Mouse (Mus musculus) neural tube, embryonic 11.5 days (tissue): ENCODE results near the gene M6pr. TPM values are rescaled to one million over a fixed set of nuclear protein-coding genes. Genes with fewer than 3 reads are reported as not detected.
A peak's percentile ranks its signal among the peaks of the same experiment; 100 is the strongest.
"Not testable (repeated sequence)": the region's sequence is repeated elsewhere in the genome, so short reads cannot be mapped to it uniquely, and the experiment has no call there.

Experiments used
- ATAC-seq: fragments of 200-750 bp; cut with Nextera tagmentation; 2 replicates; pipeline ENCODE4 v1.8.0; 2017; ENCODE audit warnings: moderate number of reproducible peaks, mild to moderate bottlenecking, moderate TSS enrichment, moderate library complexity; ENCODE audit not compliant: insufficient read depth, low FRiP score, low TSS enrichment
- DNase-seq: peaks from one replicate; pipeline ENCODE4 v3.0.0-alpha.2; 2015; ENCODE audit warnings: low spot score
- H3K27ac ChIP-seq: fragments of 300-500 bp; sonication (generic); 2 replicates; pipeline ENCODE4 v1.5.1; 2014; ENCODE audit warnings: low read depth, mild to moderate bottlenecking, low read length
- H3K27me3 ChIP-seq: fragments of 300-500 bp; sonication (generic); 2 replicates; pipeline ENCODE4 v1.6.1; 2014; ENCODE audit warnings: mild to moderate bottlenecking, low read length, mixed read lengths; ENCODE audit not compliant: control insufficient read depth, insufficient read depth
- H3K36me3 ChIP-seq: fragments of 300-500 bp; sonication (generic); 2 replicates; pipeline ENCODE4 v1.6.1; 2014; ENCODE audit warnings: mild to moderate bottlenecking, low read length, moderate library complexity, mixed read lengths; ENCODE audit not compliant: control insufficient read depth, insufficient read depth
- H3K4me1 ChIP-seq: fragments of 300-500 bp; sonication (generic); 2 replicates; pipeline ENCODE4 v1.6.1; 2014; ENCODE audit warnings: low read length, mixed read lengths; ENCODE audit not compliant: control insufficient read depth, insufficient read depth
- H3K4me2 ChIP-seq: fragments of 300-500 bp; sonication (generic); 2 replicates; pipeline ENCODE4 v1.6.1; 2014; ENCODE audit warnings: low read depth, mild to moderate bottlenecking, moderate library complexity
- H3K4me3 ChIP-seq: fragments of 300-500 bp; sonication (generic); 2 replicates; pipeline ENCODE4 v1.5.1; 2014; ENCODE audit warnings: low read depth, low read length
- H3K9ac ChIP-seq: fragments of 300-500 bp; sonication (generic); 2 replicates; pipeline ENCODE4 v1.6.1; 2014; ENCODE audit warnings: mild to moderate bottlenecking, low read length
- H3K9me3 ChIP-seq: fragments of 300-500 bp; sonication (generic); 2 replicates; pipeline ENCODE4 v1.6.1; 2016; ENCODE audit warnings: low read length; ENCODE audit not compliant: control insufficient read depth
- WGBS: fragments of 180-500 bp; shearing (Covaris S2); extraction: QIAGEN DNeasy Blood & Tissue Kit; methylation state at CpG from one replicate; pipeline ENCODE4 v1.1.7; 2014; 5-methylcytosine and 5-hydroxymethylcytosine counted together
- polyA plus RNA-seq: library from polyadenylated mRNA; unstranded; fragments of >200 nt; fragmentation: Nextera tagmentation; extraction: Ambion mirVana; gene quantifications from 2 replicates; pipeline ENCODE4 v1.2.1, GENCODE M21; 2014

Gene M6pr
- polyA plus RNA-seq, 1 experiment from 2014 or later = 89.8 TPM

GRCm38 (mm10) chr6:122341038-122341810 lies 32.7 kb downstream of the M6pr start:
- H3K4me1 ChIP-seq = no peaks in the 10 kb centered on the region; the same call in 1 of the 2 replicates
- H3K4me2 ChIP-seq = peak overlapping the region; percentile 49
- H3K4me3 ChIP-seq = no peak overlapping the region
- H3K36me3 ChIP-seq = no peaks in the 10 kb centered on the region; the same call in 1 of the 2 replicates
- ATAC-seq (no peak), DNase-seq (no peak)
- H3K27ac ChIP-seq = peak overlapping the region; percentile 97
- WGBS = 38% methylated on average over 7 of the region's 7 CpGs
- 0 out of 2 replicates have a peak overlapping the region, but pooled peaks have one; percentile 18 for H3K9ac ChIP-seq
- no peaks in the 10 kb centered on the region for H3K27me3 ChIP-seq
- H3K9me3 ChIP-seq = no peaks in the 10 kb centered on the region

- no peaks in the 10 kb centered on the region; the same call in 1 of the 2 replicates for H3K4me1 ChIP-seq
- H3K27ac ChIP-seq = no peak overlapping the region
- DNase-seq (no peak), ATAC-seq (no peak)
- 14% methylated on average over 5 of the region's 5 CpGs for WGBS
- H3K4me2 ChIP-seq = no peak overlapping the region
- H3K36me3 ChIP-seq = no peaks in the 10 kb centered on the region
- H3K27me3 ChIP-seq = no peaks in the 10 kb centered on the region
- H3K9me3 ChIP-seq = no peaks in the 10 kb centered on the region
- H3K9ac ChIP-seq = no peak overlapping the region
- no peak overlapping the region for H3K4me3 ChIP-seq
Measured at GRCm38 (mm10) chr6:122342125-122342524, 33.6 kb downstream of the M6pr start.

- no peak for DNase-seq
- Histone ChIP-seq H3K27me3 (no peaks in the 10 kb centered on the region), H3K9me3 (no peaks in the 10 kb centered on the region), H3K27ac (no peak overlapping the region), H3K4me1 (no peaks in the 10 kb centered on the region; the same call in 1 of the 2 replicates), H3K4me3 (no peak overlapping the region), H3K36me3 (no peaks in the 10 kb centered on the region), H3K9ac (no peak overlapping the region), H3K4me2 (no peak overlapping the region)
- no peak for ATAC-seq
- WGBS = 72% methylated on average over 10 of the region's 10 CpGs
Measured at GRCm38 (mm10) chr6:122343719-122344118, 35.2 kb downstream of the M6pr start.

GRCm38 (mm10) chr6:122344386-122345116 lies 36.0 kb downstream of the M6pr start:
- DNase-seq (no peak), ATAC-seq (no peak)
- Histone ChIP-seq H3K27ac (no peak overlapping the region), H3K9ac (no peak overlapping the region), H3K4me2 (no peak overlapping the region), H3K36me3 (no peaks in the 10 kb centered on the region), H3K4me3 (no peak overlapping the region), H3K4me1 (no peaks in the 10 kb centered on the region; the same call in 1 of the 2 replicates), H3K27me3 (no peaks in the 10 kb centered on the region), H3K9me3 (no peaks in the 10 kb centered on the region)
- WGBS = 70% methylated on average over 9 of the region's 9 CpGs

- H3K36me3 ChIP-seq = no peaks in the 10 kb centered on the region
- ATAC-seq (no peak), DNase-seq (no peak)
- no peak overlapping the region for H3K4me2 ChIP-seq
- no peak overlapping the region for H3K9ac ChIP-seq
- no peaks in the 10 kb centered on the region for H3K27me3 ChIP-seq
- H3K9me3 ChIP-seq = no peaks in the 10 kb centered on the region
- H3K27ac ChIP-seq = no peak overlapping the region
- no peak overlapping the region for H3K4me3 ChIP-seq
- no peaks in the 10 kb centered on the region; the same call in 1 of the 2 replicates for H3K4me1 ChIP-seq
- 87% methylated on average over 6 of the region's 6 CpGs for WGBS
Measured at GRCm38 (mm10) chr6:122345731-122346130, 37.2 kb downstream of the M6pr start.

GRCm38 (mm10) chr6:122346399-122346798 lies 37.9 kb downstream of the M6pr start:
- WGBS = 88% methylated on average over 6 of the region's 7 CpGs
- DNase-seq (no peak), ATAC-seq (no peak)
- Histone ChIP-seq H3K27ac (no peak overlapping the region), H3K9ac (no peak overlapping the region), H3K36me3 (no peaks in the 10 kb centered on the region), H3K9me3 (no peaks in the 10 kb centered on the region), H3K4me3 (no peak overlapping the region), H3K4me1 (no peaks in the 10 kb centered on the region), H3K27me3 (no peaks in the 10 kb centered on the region), H3K4me2 (no peak overlapping the region)

- 66% methylated on average over 1 of the region's 1 CpGs for WGBS
- DNase-seq, H3K36me3 ChIP-seq, H3K4me2 ChIP-seq, H3K4me1 ChIP-seq, H3K27me3 ChIP-seq, ATAC-seq, H3K9me3 ChIP-seq, H3K4me3 ChIP-seq, H3K27ac ChIP-seq, H3K9ac ChIP-seq: not testable (repeated sequence)
Measured at GRCm38 (mm10) chr6:122347326-122347725, 38.8 kb downstream of the M6pr start.

GRCm38 (mm10) chr6:122355909-122356308 lies 47.4 kb downstream of the M6pr start:
- Histone ChIP-seq H3K4me3 (no peak overlapping the region), H3K9me3 (no peaks in the 10 kb centered on the region), H3K4me1 (no peaks in the 10 kb centered on the region), H3K4me2 (no peak overlapping the region), H3K27me3 (no peaks in the 10 kb centered on the region), H3K9ac (no peak overlapping the region), H3K27ac (no peak overlapping the region), H3K36me3 (no peaks in the 10 kb centered on the region)
- WGBS = 74% methylated on average over 9 of the region's 9 CpGs
- no peak for ATAC-seq
- no peak for DNase-seq
